ENCODE assay signal across 9 mouse cellular contexts in genomic region chr8:123752773-123753468, GRCm38 (mm10). TPM values are rescaled to one million over a fixed set of nuclear protein-coding genes. Genes with fewer than 3 reads are reported as not detected.
A peak's percentile ranks its signal among the peaks of the same experiment; 100 is the strongest.
DNase-seq lines count a peak whose midpoint lies in the region; ATAC-seq and TF ChIP-seq lines count a peak whose summit lies in the region.
"Had no signal": no experiment of that assay in that cellular context is flagged by ENCODE, and none has a peak within 500 bp of the region (broad histone marks: within the 10 kb centered on the region; RNA-seq: fewer than 3 reads in every experiment).

No protein-coding gene starts in this region.

- no peaks in the 10 kb centered on the region for H3K27me3 ChIP-seq in hindbrain, embryonic 11.5 days (ENCODE audit: control insufficient read depth, insufficient read depth, low read length)
- no peaks in the 10 kb centered on the region for H3K27me3 ChIP-seq in neural tube, embryonic 13.5 days

- H3K9me3 ChIP-seq in hindbrain, embryonic 11.5 days (ENCODE audit: control insufficient read depth, low read length), result no peaks in the 10 kb centered on the region
- no peaks in the 10 kb centered on the region for H3K9me3 ChIP-seq in neural tube, embryonic 13.5 days

- peaks cover 4% of the 10 kb centered on the region for H3K4me1 ChIP-seq in hindbrain, embryonic 11.5 days (replicated peaks; ENCODE audit: control insufficient read depth, insufficient read depth, low read length)
- peaks cover 27% of the 10 kb centered on the region for H3K4me1 ChIP-seq in neural tube, embryonic 13.5 days (replicated peaks)

- no peaks in the 10 kb centered on the region for H3K36me3 ChIP-seq in hindbrain, embryonic 11.5 days (ENCODE audit: control insufficient read depth, insufficient read depth, low read length)
- H3K36me3 ChIP-seq in neural tube, embryonic 13.5 days, result no peaks in the 10 kb centered on the region

- WGBS in hindbrain, embryonic 11.5 days, result 53% methylated on average over 13 of the region's 13 CpGs
- 46% methylated on average over 13 of the region's 13 CpGs for WGBS in neural tube, embryonic 13.5 days

- no peak for DNase-seq in layer of hippocampus, adult 2 months (ENCODE audit: low spot score in 2 of 2)
- no peak for DNase-seq in layer of hippocampus, postnatal 36 days
- peak; percentile 93 for DNase-seq in brain, embryonic 14.5 days (ENCODE audit: low read depth)
- peak; percentile 65 for DNase-seq in hindbrain, embryonic 11.5 days (ENCODE audit: low spot score)
- no peak for DNase-seq in layer of hippocampus, postnatal 25 days (ENCODE audit: extremely low spot score in 1 of 2, low spot score in 1 of 2)
- no peak for DNase-seq in kidney, adult 8-10 months
- DNase-seq in left cerebral cortex, adult 8-10 months (ENCODE audit: low spot score in 2 of 2), result no peak

- no peak; the same call in 1 of the 2 replicates for ATAC-seq in hindbrain, embryonic 11.5 days (ENCODE audit: low FRiP score)
- ATAC-seq in neural tube, embryonic 13.5 days (ENCODE audit: low read depth), result peak; percentile 74

- TF ChIP-seq CTCF in layer of hippocampus, adult 2 months (conservative IDR thresholded peaks at IDR 0.05), result no peak; the same call in 1 of the 2 replicates
- TF ChIP-seq CTCF in brain, embryonic 14.5 days (IDR thresholded peaks at IDR 0.05; ENCODE audit: borderline replicate concordance, extremely low read depth, insufficient read depth, insufficient read length), result no peak

- no peak overlapping the region for H3K4me3 ChIP-seq in layer of hippocampus, adult 2 months
- H3K4me3 ChIP-seq in hindbrain, embryonic 11.5 days (ENCODE audit: low read depth, low read length), result no peak overlapping the region
- H3K4me3 ChIP-seq in neural tube, embryonic 13.5 days, result no peak overlapping the region

- no peak overlapping the region for H3K4me2 ChIP-seq in hindbrain, embryonic 11.5 days (replicated peaks; ENCODE audit: low read depth, low read length)
- no peak overlapping the region for H3K4me2 ChIP-seq in neural tube, embryonic 13.5 days

- H3K9ac ChIP-seq in hindbrain, embryonic 11.5 days (ENCODE audit: low read depth, low read length), result no peak overlapping the region
- no peak overlapping the region for H3K9ac ChIP-seq in neural tube, embryonic 13.5 days

- H3K27ac ChIP-seq in layer of hippocampus, adult 2 months, result peak overlapping the region; percentile 63
- no peak overlapping the region for H3K27ac ChIP-seq in hindbrain, embryonic 11.5 days (ENCODE audit: low read depth, low read length)
- H3K27ac ChIP-seq in neural tube, embryonic 13.5 days (replicated peaks), result peak overlapping the region; percentile 59; the same call in 1 of the 2 replicates
- H3K27ac ChIP-seq: macrophage had no signal

- no peak for TF ChIP-seq POLR2A in brain, embryonic 14.5 days (IDR thresholded peaks at IDR 0.05; ENCODE audit: borderline replicate concordance, extremely low read depth, insufficient read depth, insufficient read length, poor library complexity, severe bottlenecking)

RNA-seq across cellular contexts. Expression of gene Rab4a, which starts 52.9 kb away (rescaled TPM):
- total RNA-seq in layer of hippocampus, adult 2 months (2021), result 10 to 100 TPM; 41.8 to 48.0 TPM
- total RNA-seq in layer of hippocampus, postnatal 36 days (2021), result 10 to 100 TPM; 42.3 to 42.8 TPM
- polyA plus RNA-seq in brain, embryonic 14.5 days (2012; rRNA removed), result 48.0 and 49.1 TPM in 2 replicates
- polyA plus RNA-seq in hindbrain, embryonic 11.5 days (2014; fragmentation: Nextera tagmentation; extraction: Ambion mirVana), result 64.3 and 68.7 TPM in 2 replicates
- 78.6 and 89.6 TPM in 2 replicates for polyA plus RNA-seq in neural tube, embryonic 13.5 days (2015; fragmentation: Nextera tagmentation; extraction: Ambion mirVana)
- total RNA-seq in layer of hippocampus, postnatal 25 days (2021), result 10 to 100 TPM; 42.9 to 44.9 TPM
- 10 to 100 TPM; 42.5 to 47.9 (median 45.1) TPM for total RNA-seq in left cerebral cortex, adult 8-10 months (2022)

Comparison
In these comparisons a context has a peak if more than half of its experiments do, and no peak if none do; other contexts are left out.
1. DNase-seq: peak in brain, embryonic 14.5 days (single experiment) and hindbrain, embryonic 11.5 days (single experiment); none in layer of hippocampus, adult 2 months (0 of 2), layer of hippocampus, postnatal 36 days (0 of 2), layer of hippocampus, postnatal 25 days (0 of 2), kidney, adult 8-10 months (0 of 2) and left cerebral cortex, adult 8-10 months (0 of 2).